Mouse (Mus musculus) thymus, postnatal 4 days (tissue): ENCODE measurements around the gene Gm20388.

ENCODE experiments used
- DNase-seq: peaks from one replicate; pipeline ENCODE4 v3.0.0; 2021

The Gm20388 gene

DNA sequence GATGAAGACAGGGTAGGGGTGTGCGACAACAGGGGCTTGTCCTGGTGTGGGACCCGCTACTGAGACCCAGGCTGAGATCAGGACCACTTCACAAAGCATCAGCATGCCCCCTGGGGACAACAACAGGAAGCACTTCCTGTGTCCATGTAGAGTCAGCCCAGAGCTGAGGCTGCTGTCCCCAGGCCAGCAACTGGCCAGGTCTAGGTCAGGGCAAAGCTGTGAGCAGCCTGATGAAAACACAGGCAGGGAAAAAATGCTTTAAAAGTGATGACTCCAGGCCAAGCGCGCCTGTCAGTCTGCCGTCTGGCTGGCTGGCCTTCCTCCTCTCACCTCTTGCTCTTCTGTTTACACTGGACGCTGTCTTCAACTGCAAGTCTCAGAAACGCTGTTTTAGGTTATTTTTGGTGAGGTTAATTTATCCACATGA is 1721.0 kb downstream of the Gm20388 start:
- no peak for DNase-seq

DNA sequence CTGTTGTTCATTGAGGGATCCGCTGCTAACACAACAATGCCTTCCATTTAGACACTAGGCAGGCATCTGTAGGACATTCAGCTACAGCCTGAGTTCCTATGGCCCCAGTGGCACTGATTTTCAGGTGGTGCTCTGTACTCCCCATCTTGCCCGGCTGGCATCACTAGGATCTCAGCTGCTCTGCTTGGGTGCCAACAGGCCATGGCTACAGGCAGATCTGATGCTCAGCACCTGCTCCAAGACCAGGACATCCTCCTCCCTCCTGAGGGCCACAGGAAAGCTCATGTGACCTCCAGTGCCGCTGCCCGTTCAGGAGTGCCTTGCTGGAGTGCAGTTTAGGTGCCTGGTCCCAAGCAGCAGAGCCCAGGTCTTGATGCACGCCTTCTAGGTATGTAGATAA is 1721.8 kb downstream of the Gm20388 start:
- no peak for DNase-seq

DNA sequence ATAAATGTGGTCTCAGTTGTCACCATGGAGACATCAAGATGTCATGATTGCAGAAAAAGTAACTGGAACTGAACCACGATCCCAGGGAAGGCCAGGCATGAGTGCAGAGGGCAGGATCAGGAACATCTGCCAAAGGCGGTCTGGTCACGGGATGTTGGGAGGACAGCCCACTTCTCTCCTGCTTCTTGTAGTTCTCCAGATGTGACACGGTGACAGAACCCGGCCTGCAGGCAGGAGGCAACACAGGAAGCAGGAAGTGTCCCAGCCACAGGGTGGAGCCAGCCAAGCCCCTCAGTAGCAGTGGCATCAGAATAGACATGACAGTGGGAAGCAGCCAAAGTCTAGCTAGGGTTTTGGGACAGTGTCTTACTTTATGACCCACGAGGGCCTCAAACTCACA is 1724.9 kb downstream of the Gm20388 start:
- DNase-seq, result peak; percentile 24

DNA sequence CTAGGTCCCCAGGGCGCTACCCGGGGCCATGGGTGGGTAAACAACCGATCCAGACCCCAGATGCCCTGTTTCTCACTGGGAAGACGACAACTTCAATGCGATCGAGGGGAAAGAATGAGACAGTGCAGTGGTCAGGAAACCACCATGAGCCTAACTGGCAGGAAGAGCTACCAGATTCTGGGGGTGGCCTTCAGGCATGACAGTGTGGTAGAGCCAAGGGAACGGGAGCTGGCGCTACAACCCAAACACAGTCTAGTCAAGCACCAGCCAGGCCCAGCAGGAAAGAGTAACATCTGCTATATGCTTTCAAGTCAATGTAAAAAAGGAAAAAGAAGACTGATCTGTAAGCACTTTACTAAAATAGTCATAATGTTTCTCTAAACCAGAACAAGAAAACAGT is 1725.5 kb downstream of the Gm20388 start:
- DNase-seq, result no peak

DNA sequence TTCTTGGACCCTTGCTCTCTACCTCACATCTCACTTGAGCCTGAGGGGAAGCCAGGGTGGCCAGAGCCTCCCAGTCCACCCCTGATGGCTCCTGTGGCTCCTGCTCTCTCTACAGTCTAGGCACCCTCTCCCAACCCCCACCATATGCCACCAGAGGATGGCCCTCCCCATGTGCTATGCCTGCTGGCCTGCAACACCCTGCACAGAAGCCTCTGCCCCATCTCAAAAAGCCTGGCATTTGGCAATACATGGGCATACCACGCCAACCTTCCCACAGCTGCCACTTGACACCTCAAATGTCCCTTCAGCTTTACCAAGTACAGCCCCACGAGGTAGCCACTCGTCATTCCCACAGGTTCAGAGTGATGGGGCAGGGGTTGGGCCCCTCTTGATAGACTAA is 1732.2 kb downstream of the Gm20388 start:
- no peak for DNase-seq

DNA sequence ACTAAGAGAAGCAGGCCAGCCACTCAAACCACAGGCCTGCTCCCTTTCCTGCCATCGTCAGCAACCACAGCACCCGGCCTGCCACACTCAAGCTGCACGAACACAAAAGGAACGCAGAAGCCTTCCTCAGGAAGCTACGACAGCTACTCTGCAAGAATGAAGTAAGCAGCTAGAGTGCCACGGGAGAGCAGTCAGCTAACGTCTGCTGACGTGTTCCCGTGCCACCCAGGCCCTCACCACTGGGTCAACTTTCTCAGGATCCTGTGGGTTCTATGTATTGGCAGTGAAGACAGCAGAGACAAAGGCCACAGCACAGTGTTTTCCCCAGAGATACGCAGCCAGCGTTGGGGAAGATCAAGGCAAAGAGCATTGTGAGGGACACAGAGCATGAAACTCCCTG is 1732.7 kb downstream of the Gm20388 start:
- no peak for DNase-seq

DNA sequence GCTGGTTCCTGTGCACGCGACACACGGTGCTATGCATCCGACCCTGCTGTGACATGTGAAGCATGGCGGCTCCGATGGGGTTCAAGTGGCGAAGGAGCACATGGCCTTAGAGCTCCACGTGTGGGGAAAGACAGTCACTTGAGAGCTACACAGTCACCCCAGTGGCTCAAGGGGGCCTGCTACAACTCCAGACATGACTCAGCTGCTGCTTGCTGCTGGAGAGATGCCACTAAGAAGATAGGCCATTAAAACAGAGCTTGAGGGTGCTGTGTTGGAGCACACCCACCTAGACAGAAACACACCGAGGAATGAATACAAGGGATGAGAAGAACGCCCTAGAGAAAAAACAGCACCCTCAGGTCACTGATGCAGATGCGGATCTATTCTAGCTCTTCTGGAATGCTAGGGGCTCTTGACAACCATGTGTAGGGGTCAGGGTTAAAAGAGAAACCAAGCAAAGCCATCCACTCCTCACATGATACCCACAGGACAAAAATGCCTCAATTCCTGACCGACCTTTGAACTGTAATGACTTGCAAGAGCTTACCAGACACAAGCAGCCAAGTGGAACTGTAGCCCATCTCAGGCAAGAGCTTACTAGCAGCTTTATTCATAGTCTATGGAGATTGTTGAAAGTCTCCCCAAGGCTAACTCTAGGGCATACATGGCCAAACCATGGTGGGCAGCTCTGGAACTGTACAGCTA is 1737.0 kb downstream of the Gm20388 start:
- DNase-seq, result no peak

DNA sequence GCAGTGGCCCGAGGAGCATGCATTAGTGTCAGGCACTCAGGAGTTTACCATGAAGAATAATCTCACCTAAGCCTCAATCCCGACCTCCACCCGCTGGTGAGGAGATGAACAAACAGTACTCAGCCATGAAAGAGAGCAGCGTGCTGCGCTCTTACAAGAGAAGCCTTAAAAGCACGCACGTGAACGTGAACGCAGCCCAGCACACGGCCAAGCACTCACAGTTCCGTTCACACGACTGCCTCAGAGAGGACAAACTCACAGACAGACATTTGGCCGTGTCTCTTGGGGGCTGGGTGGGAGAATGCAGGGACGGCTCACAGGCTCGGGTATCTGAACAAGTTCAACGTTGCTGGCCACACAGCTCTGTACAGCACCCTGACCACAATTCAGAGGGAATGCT is 1737.8 kb downstream of the Gm20388 start:
- no peak for DNase-seq

DNA sequence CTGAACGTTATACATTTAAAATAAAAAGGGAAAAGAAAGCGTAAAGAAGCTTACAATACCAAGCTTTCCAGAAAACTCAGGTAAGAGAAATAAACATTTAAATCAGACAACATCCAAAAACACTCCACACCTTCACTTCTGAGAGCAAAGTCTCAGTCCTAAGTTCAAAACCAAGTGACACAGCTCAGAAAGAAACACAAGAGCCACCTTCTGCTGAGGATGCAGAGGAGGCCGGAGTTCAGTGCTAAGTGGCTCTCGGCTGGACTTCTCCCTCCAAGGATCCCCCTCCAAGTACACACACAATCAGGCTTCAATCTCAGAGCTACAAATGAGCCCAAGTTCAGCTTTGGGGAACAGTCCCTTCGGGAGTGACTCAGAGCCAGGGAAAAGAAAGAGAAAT is 1738.8 kb downstream of the Gm20388 start:
- no peak for DNase-seq

DNA sequence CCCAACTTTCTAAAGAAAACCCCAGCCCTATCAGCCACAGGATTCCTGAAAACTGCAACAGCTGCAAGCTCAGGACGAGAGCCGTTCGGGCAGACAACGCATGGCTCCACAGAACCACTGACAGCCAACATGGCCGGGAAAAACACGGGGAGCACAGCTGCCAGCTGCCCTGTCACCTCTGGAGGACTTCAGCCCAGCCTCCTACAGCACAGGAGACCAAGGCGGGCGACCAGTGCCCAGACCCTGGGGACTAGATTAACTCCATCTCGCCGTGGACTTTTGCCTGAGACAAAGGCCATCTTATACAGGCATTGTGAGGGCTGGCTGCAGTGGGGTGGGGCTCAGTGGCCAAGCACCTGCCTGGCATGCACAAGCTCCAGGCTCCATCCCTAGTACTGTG is 1739.3 kb downstream of the Gm20388 start:
- no peak for DNase-seq

DNA sequence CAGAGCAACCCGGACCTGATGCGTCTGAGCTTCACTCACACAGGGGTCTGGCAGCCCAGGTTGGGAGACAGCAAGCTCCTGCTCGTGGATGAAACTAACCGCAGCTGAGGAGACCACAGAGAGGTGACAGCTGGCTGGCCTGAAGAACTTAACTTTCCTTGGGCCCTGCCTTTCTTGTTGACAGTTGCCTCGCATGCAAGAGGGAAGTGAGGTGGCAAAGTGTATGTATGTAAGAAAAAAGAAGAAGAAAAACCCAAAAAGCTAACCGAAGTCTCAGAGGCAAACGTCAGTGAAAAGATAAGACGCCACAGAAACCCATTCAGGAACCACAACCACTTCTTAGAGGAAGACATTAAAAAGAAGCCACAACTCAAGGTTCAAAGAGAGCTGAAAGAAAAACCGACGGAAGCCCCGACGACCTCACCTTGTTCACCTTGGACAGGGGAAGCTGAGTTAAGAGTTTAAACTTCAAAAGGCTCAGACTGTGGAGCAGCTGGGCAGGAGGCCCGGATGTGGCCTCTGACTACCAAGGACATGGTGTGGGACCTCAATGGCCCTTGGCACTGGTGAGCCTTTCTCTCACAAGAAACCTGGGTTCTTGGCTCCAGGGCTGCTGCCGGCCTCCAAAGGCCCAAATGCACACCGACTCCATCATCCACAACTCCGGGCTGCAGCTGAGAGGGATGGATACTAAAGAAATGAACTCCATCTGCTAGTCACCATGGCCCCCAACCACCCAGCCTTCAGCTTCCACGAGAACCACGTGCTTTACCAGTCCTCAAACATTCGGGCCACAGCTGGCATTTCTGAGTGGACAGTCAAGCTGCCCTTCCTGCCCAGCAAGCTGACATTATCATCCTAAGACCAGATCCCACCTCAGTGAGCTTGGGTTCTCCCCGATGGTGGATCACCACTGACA is 1740.0 kb downstream of the Gm20388 start:
- DNase-seq, result no peak

DNA sequence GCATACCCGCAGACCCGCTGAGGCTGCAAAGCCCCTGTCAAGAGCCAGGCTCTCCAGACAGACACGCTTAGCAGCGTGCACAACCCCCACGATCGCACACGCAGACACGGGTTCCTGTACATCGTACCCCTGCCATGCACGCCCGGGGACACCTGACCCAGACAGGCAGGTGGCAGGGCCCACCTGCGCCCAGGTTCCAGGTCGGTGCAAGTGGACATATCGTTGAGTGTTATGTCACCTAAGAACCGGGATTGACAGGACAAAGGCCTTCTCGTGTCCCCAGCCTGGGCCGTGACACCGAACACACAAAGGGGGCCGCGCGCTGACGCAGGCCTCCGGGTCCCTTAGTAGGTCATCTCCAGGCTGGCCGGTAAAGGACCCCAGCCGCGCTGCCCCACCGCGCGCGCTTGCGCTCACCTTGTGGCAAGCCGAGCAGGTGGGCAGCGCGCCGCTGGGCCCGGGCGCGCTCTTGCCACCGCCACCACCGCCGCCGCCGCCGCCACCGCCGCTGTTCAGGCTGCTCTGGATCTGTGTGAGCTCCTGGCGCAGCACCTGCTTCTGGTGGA is 1740.8 kb downstream of the Gm20388 start:
- DNase-seq, result peak; percentile 23

DNA sequence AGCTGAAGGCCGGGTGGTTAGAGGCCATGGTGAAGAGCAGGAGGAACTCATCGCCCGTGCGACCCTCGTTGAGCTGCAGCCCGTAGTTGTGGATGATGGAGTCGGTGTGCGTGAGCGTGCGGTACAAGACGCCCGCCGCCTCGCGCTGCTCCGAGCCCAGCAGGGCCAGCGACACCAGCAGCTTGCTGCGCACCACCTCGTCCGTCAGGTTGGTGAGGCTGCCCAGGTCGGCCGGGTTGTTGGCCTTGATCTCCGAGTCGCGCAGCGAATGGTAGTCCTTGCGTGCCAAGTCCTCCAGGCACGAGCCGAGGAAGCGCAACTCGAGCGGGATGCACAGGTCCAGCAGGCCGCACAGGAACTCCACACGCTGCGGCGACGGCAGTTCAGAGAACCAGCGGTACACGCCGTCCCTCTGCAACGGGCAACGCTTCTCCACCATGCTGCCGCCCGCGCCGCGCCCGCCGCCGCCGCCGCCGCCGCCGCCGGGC is 1741.3 kb downstream of the Gm20388 start:
- no peak for DNase-seq

DNA sequence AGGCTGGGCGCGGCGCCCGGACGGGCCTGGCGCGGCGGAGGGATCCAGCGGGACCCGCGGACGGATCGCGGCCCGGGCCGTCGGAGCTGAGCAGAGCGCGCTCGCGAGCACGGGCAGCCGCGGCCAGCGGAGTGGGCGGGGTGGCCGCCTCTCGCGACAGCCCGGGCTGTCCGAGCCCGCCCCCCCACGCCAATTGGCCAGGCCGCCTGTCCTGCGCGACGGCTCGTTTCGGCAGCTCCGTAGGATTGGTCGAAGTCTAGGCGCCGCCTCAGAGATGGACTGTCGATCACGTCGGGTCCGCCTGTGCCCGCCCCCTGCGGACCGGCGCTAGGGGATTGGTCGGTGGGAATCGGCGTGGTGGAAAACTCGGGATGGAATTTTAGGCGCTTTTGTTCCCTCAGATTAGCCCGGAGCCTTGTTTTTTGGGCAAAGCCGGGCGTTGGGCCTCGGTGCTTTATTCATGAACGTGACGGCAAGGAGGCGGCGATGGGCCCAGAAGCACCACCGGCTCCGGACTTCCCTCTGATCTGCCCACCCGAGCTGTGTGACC is 1742.2 kb downstream of the Gm20388 start, which contains the start of gene Zcchc14:
Gene Zcchc14 (minus strand): TSS at position 128 of the 550 bp plus-strand sequence.
- peak; percentile 43 for DNase-seq

DNA sequence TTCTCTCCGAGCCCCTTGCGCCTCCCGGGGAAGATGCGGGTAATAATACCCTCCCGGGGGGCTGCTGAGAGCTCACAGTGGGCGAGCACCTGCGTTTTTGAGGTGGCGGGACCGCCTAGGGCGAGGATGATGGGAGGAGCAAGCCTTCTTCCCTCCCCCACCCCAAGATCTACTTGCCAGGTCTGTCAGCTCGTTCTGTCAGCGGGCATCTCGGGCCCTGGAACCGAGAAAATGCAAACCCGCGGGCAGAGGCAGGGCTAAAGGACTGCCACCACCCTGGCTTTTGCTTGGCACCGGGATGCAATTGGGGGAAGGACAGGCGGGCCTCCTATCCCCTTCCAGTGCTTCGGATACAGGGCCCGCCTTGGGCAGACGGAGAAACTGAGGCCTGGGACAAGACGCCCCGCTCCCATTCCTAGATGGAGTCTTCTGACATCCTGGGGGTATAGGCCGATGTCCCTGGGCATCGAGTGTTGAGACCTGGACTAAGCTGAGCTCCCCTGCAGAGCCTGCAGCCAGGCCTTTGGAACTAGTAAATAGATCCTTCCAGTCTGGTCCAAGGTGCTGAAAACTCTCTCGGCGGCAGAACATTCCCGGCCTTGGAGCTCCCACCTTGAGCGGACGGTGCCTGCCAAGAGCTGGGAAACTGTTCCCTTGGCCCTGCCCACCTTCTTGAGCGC is 1742.8 kb downstream of the Gm20388 start:
- DNase-seq, result no peak

DNA sequence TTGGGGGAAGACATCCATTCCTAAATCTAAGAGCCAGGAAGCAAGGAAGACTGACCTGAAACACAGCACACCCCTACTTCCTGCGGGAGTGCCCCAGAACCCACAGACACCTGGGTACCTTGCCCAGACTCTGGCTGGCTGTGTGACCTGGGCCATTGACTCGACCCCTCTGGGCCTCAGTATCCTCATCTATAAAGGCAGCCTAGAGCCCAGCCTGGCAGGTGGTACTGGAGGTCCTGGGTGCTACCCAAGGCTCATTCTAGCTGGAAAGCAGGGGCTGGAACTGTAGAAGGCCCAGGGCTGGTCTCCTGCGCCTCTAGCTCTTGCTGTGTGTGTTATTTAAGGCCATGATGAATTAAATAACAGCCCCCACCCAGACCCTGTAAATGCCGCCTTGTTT is 1743.5 kb downstream of the Gm20388 start:
- no peak for DNase-seq

DNA sequence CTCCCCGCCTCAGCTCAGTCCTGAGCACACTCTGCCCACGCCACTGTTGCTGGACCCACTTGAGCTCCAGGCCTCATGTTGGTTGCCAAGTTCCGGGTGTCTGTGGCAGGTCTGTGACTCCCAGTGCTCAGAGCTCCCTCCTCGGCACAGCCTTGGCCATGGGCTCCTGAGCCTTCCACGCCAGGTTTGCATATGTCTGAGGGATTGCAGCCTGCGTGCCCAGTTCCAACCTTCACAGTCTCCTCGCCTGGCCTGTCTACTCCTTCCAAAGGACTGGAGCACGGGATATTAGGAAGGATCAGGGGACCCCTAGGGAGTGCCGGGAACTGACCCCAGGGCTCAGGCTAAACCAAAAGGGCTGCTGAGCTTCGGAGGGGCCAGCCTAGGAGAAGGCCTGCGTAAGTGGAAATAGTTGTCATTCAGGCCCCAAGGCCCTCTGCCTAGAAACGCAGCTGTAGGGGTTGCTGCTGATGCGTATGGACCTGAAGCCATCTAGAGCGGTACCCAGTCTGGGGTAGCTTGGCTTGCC is 1744.4 kb downstream of the Gm20388 start:
- DNase-seq, result no peak

DNA sequence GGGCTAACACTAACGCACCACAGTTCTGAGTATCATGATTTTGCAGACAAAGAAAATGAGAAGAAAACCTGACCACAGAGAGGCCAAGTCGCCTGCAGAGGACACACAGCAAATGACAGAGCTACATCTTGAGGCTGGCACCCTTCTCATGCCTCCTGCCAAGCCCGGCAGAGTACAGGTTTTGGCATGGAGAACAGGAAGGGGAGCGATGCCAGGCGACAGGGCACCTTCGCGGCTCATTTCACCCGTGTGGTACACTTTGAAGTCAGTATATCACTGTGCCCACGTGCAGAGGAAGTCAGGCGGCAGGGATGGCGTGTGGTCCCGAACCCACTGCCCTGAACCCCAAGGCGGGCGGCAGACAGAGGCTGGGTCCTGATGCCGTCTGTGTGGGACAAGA is 1750.0 kb downstream of the Gm20388 start:
- DNase-seq, result no peak

DNA sequence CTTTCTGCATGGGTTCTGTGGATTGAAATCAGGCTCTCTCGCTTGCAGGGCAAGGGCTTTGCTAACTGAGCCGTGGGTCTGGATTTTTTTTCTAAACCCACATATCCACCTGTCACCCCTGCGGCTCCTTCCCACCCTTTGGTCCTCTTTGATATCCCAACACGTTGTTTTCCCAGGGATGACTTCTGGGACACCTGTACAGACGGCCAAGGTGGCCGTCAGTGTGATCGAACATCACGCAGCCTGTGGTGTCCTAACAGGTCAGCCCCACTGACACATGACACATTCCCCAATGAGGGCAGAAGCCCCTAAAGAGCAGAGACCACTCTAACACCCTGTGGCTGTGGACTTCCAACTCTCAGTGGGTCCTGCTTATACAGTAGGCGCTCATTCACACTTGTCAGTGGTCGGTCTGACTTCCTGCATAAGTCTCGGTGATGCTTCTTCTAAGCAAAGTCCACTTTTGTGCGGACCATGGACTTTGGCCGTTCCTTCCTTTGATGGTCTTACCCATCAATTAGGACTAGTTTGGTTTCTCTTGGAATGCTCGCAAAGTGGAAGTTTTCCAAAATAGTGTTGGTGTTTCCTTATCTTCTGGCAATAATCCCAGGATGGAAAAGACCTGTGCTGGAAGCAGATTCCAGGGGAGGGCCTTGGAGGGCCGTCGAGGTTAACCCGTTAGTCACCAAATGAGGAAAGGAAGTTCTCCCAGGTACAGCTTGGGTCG is 1751.2 kb downstream of the Gm20388 start:
- DNase-seq, result no peak

DNA sequence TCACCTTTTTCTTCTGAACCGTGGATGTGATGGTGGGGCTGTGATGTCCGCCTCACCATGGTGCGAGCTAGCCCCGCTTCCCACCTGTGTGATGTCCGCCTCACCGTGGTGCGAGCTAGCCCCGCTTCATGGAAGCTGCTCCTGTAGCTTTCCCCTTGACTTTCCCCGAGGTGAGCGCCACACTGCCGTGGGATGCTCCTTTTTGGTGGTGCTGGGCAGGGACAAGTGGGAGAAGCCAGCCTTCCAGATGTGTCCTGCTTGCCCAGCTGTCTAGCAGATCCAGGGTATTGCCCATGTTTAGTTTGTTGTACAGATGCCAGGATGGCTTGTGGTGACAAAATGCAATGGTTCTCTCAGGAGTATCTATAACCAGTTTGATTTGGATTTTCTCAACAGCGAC is 1752.5 kb downstream of the Gm20388 start:
- no peak for DNase-seq

DNA sequence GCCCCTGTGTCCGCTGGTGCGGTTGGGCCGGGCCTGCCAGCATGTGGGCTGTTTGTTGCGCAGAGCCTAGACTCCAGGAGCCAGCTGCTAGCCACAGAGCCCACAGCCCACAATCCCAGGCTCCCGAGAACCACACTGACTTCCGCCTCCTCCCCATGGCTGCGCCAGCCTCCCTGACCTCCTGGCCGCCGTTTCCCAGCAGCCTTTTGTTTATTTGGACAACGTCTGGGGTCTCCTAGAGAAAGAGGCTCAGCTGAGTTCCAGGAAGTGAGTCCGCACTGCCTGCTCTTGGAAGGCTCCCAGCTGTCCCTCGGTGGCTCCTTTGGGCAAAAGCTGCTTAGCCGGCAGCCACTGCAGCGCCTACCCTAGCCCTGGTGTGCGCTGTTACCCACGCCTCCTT is 1754.7 kb downstream of the Gm20388 start:
- DNase-seq, result no peak
